Mouse (Mus musculus) urinary bladder, postnatal 10 days (tissue): ENCODE results near the gene Med21.

ENCODE experiments used
- DNase-seq: peaks from one replicate; pipeline ENCODE4 v3.0.0; 2022; ENCODE audit warnings: low spot score

Gene Med21

DNA sequence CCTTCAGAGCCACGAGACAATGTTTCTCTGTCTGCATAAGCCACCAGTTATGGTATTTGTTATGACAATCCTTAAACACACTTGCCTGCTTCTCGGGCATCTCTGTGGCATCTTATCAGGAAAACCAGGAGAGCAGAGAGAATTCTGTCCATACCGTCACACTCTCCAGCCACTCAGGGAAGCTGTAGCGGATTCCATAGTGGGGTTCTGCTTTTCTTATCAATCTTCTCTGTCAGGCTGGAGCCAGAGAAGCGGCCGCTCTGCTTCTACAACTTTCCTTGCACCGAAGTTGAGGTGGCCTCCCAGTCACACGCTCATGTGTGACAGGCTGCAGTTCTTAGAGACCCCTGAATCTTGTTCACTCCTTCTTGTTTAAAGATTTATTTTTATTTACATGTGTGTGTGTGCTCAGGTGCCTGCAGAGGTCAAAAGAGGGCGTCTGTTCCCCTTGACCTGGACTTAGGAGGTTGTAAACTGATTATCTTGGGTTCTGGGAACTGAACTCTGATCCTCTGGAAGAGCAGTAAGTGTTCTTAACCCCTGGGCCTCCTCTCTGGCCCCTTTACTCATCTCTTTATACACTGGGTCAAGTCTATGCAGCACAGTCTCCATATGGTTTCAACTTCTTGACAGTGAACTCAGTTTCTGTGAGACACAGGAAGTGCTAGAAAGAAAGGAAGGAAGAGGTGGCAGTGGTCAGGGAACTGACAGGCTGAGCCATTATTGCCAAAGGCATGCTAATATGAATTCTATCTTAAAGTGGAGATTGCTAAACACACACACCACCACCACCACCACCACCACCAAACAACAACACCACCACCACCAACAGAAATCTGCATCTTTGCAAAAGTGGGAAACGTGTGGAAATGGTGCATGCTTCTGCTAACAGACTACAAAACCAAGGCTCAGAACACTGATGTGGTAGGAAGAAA is 36.1 kb downstream of the Med21 start:
- no peak for DNase-seq

GRCm38 (mm10) chr6:146683881-146684280 is 41.5 kb downstream of the Med21 start:
- DNase-seq = no peak

DNA sequence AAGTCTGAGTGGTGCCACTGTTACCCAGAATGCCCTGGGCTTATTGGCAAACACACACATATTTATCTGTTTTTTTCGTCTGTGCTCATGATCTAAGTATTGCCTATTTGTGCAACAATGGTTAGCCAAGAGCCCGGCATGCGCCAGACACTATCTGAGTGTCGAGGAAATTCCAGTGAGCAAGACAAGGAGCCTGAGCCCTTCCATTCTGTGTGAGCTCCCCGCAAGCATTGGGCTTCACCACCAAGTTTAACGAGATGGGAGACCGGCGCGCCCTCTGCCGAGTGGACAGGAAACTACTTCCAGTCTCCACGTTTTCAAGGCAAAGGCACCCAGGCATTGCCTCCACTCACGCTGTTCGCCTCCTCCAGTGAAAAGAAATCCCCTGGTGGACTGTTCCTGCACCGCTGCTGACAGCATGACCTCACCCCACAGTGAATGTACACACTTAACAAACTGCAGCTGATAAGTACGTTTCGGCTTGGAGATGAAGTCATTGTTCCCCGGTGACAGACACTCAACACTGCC is 43.5 kb downstream of the Med21 start:
- DNase-seq = no peak

- no peak for DNase-seq
These were observed 44.3 kb downstream of the Med21 start for GRCm38 (mm10) chr6:146686463-146687196.

GRCm38 (mm10) chr6:146688010-146688409 is 45.7 kb downstream of the Med21 start:
- no peak for DNase-seq

- no peak for DNase-seq
These were observed 46.5 kb downstream of the Med21 start for GRCm38 (mm10) chr6:146688861-146689260.

GRCm38 (mm10) chr6:146697767-146698166 is 55.4 kb downstream of the Med21 start:
- DNase-seq = no peak

GRCm38 (mm10) chr6:146698376-146698775 is 56.0 kb downstream of the Med21 start:
- DNase-seq = no peak
